Mouse (Mus musculus): ENCODE measurements around the gene Clca2.

DNA sequence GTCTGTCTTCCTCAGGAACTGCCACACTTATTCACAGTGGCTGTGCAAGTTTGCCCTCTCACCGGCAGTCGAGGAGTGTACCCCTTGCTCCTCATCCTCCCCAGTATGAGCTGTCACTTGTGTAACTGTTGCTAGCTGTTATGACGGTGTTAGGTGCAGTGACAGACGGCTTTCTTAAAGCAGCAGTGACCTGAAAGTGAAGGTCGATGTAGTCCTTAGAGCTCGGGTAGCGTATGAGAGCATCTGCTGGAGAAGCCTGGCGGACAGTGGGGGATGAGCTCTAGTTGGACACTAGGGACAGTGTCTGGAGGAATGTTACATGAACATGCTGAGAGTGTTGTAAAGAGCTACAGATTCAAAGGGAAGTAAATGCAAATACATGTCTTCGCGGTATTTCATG is 44.6 kb upstream of the Clca2 start:
- TF ChIP-seq CTCF (IDR thresholded peaks at IDR 0.05; ENCODE audit: low read depth, low read length) (no peak), POLR2A (IDR thresholded peaks at IDR 0.05; ENCODE audit: borderline replicate concordance, low read depth, low read length) (no peak)

Measured in bone marrow macrophage, adult 2 months (primary cell).